Mouse (Mus musculus) intestine, embryonic 16.5 days (tissue): Measurements from ENCODE around the gene Tmem158. TPM values are rescaled to one million over a fixed set of nuclear protein-coding genes. Genes with fewer than 3 reads are reported as not detected.
A peak's percentile ranks its signal among the peaks of the same experiment; 100 is the strongest.

Experiments
- ATAC-seq: fragments of 200-750 bp; cut with Nextera tagmentation; 2 replicates; pipeline ENCODE4 v1.8.0; 2017; ENCODE audit warnings: moderate TSS enrichment, moderate library complexity
- H3K27ac ChIP-seq: fragments of 300-500 bp; sonication (generic); 2 replicates; pipeline ENCODE4 v1.5.1; 2014; ENCODE audit warnings: mild to moderate bottlenecking, low read length
- H3K27me3 ChIP-seq: fragments of 300-500 bp; sonication (generic); replicated peaks from 2 replicates; pipeline ENCODE4 v1.6.1; 2014; ENCODE audit warnings: low read length, control low read depth, mixed read lengths; ENCODE audit not compliant: control insufficient read depth, insufficient read depth
- H3K36me3 ChIP-seq: fragments of 300-500 bp; sonication (generic); 2 replicates; pipeline ENCODE4 v1.6.1; 2014; ENCODE audit warnings: low read length, control low read depth; ENCODE audit not compliant: control insufficient read depth, insufficient read depth
- H3K4me1 ChIP-seq: fragments of 300-500 bp; sonication (generic); 2 replicates; pipeline ENCODE4 v1.6.1; 2014; ENCODE audit warnings: low read length, control low read depth, mixed read lengths; ENCODE audit not compliant: control insufficient read depth, insufficient read depth
- H3K4me2 ChIP-seq: fragments of 300-500 bp; sonication (generic); 2 replicates; pipeline ENCODE4 v1.6.1; 2014; ENCODE audit warnings: low read depth, low read length, control low read depth
- H3K4me3 ChIP-seq: fragments of 300-500 bp; sonication (generic); 2 replicates; pipeline ENCODE4 v1.5.1; 2014; ENCODE audit warnings: mild to moderate bottlenecking, low read length
- H3K9ac ChIP-seq: fragments of 300-500 bp; sonication (generic); 2 replicates; pipeline ENCODE4 v1.6.1; 2014; ENCODE audit warnings: low read depth, low read length
- H3K9me3 ChIP-seq: fragments of 300-500 bp; sonication (generic); 2 replicates; pipeline ENCODE4 v1.6.1; 2016; ENCODE audit warnings: low read length, control low read depth; ENCODE audit not compliant: control insufficient read depth
- WGBS: fragments of 180-500 bp; shearing (Covaris S2); extraction: QIAGEN DNeasy Blood & Tissue Kit; methylation state at CpG from one replicate; pipeline ENCODE4 v1.1.7; 2014; 5-methylcytosine and 5-hydroxymethylcytosine counted together
- polyA plus RNA-seq: library from polyadenylated mRNA; unstranded; fragments of >200 nt; fragmentation: Nextera tagmentation; extraction: Ambion mirVana; gene quantifications from 2 replicates; pipeline ENCODE4 v1.2.1, GENCODE M21; 2015

Gene Tmem158
- 1.7 and 6.0 TPM in 2 replicates for polyA plus RNA-seq

GRCm38 (mm10) chr9:123260611-123261021 lies at the start of gene Tmem158:
Gene Tmem158 (minus strand): TSS chr9:123260764.
- Histone ChIP-seq H3K27ac (peak within 1 kb of the TSS; percentile 41), H3K9ac (peak within 1 kb of the TSS; percentile 78), H3K4me2 (peak within 1 kb of the TSS; percentile 100), H3K36me3 (no peaks in the 10 kb centered on the region), H3K4me3 (peak within 1 kb of the TSS; percentile 84), H3K27me3 (0 out of 2 replicates have a peak, but pooled peaks cover 4% of the 10 kb centered on the region), H3K4me1 (0 out of 2 replicates have a peak, but pooled peaks cover 2% of the 10 kb centered on the region), H3K9me3 (no peaks in the 10 kb centered on the region)
- ATAC-seq, result peak; percentile 93
- WGBS, result under 1% methylated on average over 40 of the region's 40 CpGs

GRCm38 (mm10) chr9:123309685-123310365 lies 49.3 kb upstream of the Tmem158 start:
- H3K4me1 ChIP-seq, result no peaks in the 10 kb centered on the region
- no peaks in the 10 kb centered on the region for H3K9me3 ChIP-seq
- no peak overlapping the region for H3K4me2 ChIP-seq
- H3K27ac ChIP-seq, result no peak overlapping the region
- H3K27me3 ChIP-seq, result no peaks in the 10 kb centered on the region
- WGBS, result 37% methylated on average over 2 of the region's 2 CpGs
- no peak overlapping the region for H3K4me3 ChIP-seq
- ATAC-seq, result no peak
- no peak overlapping the region for H3K9ac ChIP-seq
- H3K36me3 ChIP-seq, result no peaks in the 10 kb centered on the region

- H3K9me3 ChIP-seq, result no peaks in the 10 kb centered on the region
- no peaks in the 10 kb centered on the region for H3K4me1 ChIP-seq
- H3K9ac ChIP-seq, result no peak overlapping the region
- H3K27ac ChIP-seq, result no peak overlapping the region
- H3K36me3 ChIP-seq, result no peaks in the 10 kb centered on the region
- no peaks in the 10 kb centered on the region for H3K27me3 ChIP-seq
- 27% methylated on average over 5 of the region's 5 CpGs for WGBS
- ATAC-seq, result no peak
- H3K4me2 ChIP-seq, result no peak overlapping the region
- no peak overlapping the region for H3K4me3 ChIP-seq
Observed at GRCm38 (mm10) chr9:123309073-123309472, 48.5 kb upstream of the Tmem158 start.

GRCm38 (mm10) chr9:123304917-123305316 lies 44.4 kb upstream of the Tmem158 start:
- ATAC-seq, result no peak
- WGBS, result 59% methylated on average over 8 of the region's 8 CpGs
- no peak overlapping the region for H3K27ac ChIP-seq
- no peaks in the 10 kb centered on the region for H3K4me1 ChIP-seq
- H3K4me2 ChIP-seq, result no peak overlapping the region
- no peaks in the 10 kb centered on the region for H3K9me3 ChIP-seq
- no peak overlapping the region for H3K9ac ChIP-seq
- H3K27me3 ChIP-seq, result no peaks in the 10 kb centered on the region
- no peak overlapping the region for H3K4me3 ChIP-seq
- no peaks in the 10 kb centered on the region for H3K36me3 ChIP-seq

GRCm38 (mm10) chr9:123303952-123304351 lies 43.4 kb upstream of the Tmem158 start:
- H3K9ac ChIP-seq, result no peak overlapping the region
- H3K27me3 ChIP-seq, result no peaks in the 10 kb centered on the region
- H3K4me1 ChIP-seq, result no peaks in the 10 kb centered on the region
- H3K9me3 ChIP-seq, result no peaks in the 10 kb centered on the region
- no peak overlapping the region for H3K27ac ChIP-seq
- H3K36me3 ChIP-seq, result no peaks in the 10 kb centered on the region
- H3K4me3 ChIP-seq, result no peak overlapping the region
- H3K4me2 ChIP-seq, result no peak overlapping the region
- no peak for ATAC-seq
- 79% methylated on average over 7 of the region's 7 CpGs for WGBS

- Histone ChIP-seq H3K4me3 (no peak overlapping the region), H3K4me1 (no peaks in the 10 kb centered on the region), H3K36me3 (no peaks in the 10 kb centered on the region), H3K9me3 (no peaks in the 10 kb centered on the region), H3K27ac (no peak overlapping the region), H3K27me3 (no peaks in the 10 kb centered on the region), H3K4me2 (no peak overlapping the region), H3K9ac (no peak overlapping the region)
- WGBS, result 94% methylated on average over 2 of the region's 2 CpGs
- no peak for ATAC-seq
Observed at GRCm38 (mm10) chr9:123302759-123303313, 42.3 kb upstream of the Tmem158 start.

- H3K4me3 ChIP-seq, result no peak overlapping the region
- H3K27ac ChIP-seq, result no peak overlapping the region
- H3K9ac ChIP-seq, result no peak overlapping the region
- WGBS, result 91% methylated on average over 7 of the region's 7 CpGs
- H3K36me3 ChIP-seq, result no peaks in the 10 kb centered on the region
- H3K4me1 ChIP-seq, result no peaks in the 10 kb centered on the region
- no peak for ATAC-seq
- no peak overlapping the region for H3K4me2 ChIP-seq
- no peaks in the 10 kb centered on the region for H3K9me3 ChIP-seq
- no peaks in the 10 kb centered on the region for H3K27me3 ChIP-seq
Observed at GRCm38 (mm10) chr9:123297862-123298261, 37.3 kb upstream of the Tmem158 start.

- Histone ChIP-seq H3K36me3 (no peaks in the 10 kb centered on the region), H3K9ac (no peak overlapping the region), H3K27ac (no peak overlapping the region), H3K4me2 (no peak overlapping the region), H3K9me3 (no peaks in the 10 kb centered on the region), H3K4me3 (no peak overlapping the region), H3K27me3 (no peaks in the 10 kb centered on the region), H3K4me1 (no peaks in the 10 kb centered on the region)
- no peak for ATAC-seq
Observed at GRCm38 (mm10) chr9:123296229-123296628, 35.7 kb upstream of the Tmem158 start.

- ATAC-seq, result no peak
- Histone ChIP-seq H3K4me3 (no peak overlapping the region), H3K27me3 (no peaks in the 10 kb centered on the region), H3K4me1 (no peaks in the 10 kb centered on the region), H3K27ac (no peak overlapping the region), H3K9me3 (no peaks in the 10 kb centered on the region), H3K36me3 (no peaks in the 10 kb centered on the region), H3K4me2 (no peak overlapping the region), H3K9ac (no peak overlapping the region)
- 65% methylated on average over 5 of the region's 5 CpGs for WGBS
Observed at GRCm38 (mm10) chr9:123294581-123294980, 34.0 kb upstream of the Tmem158 start.
